Mouse (Mus musculus) urinary bladder, postnatal 10 days (tissue): ENCODE results near the gene Luc7l.
A peak's percentile ranks its signal among the peaks of the same experiment; 100 is the strongest.

Experiments used
- DNase-seq: peaks from one replicate; pipeline ENCODE4 v3.0.0; 2022; ENCODE audit warnings: low spot score

The Luc7l gene

DNA sequence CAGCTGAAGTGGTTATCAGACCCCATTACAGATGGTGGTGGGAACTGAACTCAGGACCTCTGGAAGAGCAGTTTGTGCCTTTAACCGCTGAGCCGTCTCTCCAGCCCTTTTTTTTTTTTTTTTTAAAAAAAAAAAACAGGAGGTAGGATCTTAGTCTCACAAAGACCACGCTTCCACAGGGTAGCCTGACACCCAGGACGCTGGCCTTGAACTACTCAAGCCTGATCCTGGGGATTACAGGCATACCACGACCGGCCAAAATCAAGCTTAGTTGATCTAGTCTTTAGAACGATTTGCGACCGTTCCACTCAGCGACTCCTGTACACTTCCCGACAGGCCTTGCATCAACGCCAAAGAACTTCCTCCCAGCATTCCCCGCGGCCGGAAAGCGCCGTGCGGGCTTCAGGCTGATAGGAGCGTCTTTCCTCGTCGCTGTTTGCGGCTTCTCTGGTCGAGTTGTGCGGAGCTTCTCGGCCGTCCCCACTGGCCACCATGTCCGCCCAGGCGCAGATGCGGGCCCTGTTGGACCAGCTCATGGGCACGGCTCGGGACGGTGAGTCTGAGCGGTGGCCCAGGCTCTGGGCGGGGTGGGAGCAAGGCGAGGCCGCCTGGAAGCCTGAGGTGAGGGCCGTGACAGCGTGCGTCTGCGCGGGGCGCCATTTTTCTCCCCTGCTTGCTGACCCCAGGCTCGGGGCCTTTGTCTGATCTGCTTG, at the start of gene Luc7l:
Gene Luc7l, plus strand, starts transcription at position 358 of the 713 bp plus-strand sequence.
- peak; percentile 69 for DNase-seq

DNA sequence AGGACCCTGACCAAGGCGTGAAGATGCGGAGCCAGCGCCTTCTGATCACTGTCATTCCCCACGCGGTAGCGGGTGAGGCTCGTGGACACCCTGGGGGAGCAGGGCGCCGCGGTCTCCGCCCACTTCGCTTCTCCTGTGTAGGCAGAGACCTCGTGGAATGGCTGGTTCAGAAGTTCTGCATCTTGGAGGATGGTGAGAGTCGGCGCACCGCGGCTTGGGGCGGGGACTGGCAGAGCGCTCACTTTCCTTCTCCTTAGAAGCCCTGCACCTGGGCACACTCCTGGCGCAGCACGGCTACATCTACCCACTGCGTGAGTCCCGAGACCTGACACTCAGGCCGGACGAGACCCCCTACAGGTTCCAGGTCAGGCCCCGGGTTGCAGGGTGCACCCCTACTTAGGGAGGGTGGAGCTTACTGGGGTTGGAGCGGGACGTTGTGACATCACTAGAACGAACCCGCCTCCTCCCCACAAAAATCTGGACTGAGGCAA, 49.3 kb upstream of the Luc7l start:
- no peak for DNase-seq

DNA sequence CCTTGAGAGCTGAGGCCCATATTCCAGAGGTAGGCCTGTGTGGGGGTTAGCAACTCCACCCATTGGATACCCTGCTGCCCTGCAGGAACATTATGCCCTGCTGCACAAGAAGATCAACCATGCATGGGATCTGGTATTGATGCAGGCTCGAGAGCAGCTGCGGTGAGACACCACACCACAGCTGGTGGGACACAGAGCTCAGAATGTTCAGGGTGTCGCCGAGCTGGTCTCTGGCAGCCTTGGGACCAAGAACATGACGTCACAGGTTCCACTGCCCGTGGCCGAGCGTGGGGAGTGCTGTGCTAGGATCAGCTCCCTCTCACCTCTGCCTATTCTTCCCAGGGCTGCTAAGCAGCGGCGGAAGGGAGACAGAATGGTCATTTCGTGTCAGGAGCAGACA, 47.9 kb upstream of the Luc7l start:
- DNase-seq = no peak

DNA sequence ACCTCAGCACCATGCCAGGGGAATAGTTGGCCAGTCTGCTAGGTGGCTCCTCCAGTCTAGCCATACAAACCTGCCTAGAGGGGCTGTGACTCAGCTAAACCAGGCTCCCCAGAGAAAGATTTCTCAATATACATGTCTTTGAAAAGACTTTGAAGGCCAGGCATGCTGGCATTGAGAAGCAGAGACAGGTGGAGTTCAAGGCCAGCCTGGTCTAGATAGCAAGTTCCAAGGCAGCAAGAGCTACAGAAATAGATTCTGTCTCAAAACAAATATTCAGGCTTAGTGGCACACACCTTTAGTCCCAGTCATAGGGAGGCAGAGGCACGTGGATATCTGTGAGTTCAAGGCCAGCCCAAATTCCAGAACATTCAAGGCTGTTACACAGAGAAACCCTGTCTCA, 46.3 kb upstream of the Luc7l start:
- no peak for DNase-seq

DNA sequence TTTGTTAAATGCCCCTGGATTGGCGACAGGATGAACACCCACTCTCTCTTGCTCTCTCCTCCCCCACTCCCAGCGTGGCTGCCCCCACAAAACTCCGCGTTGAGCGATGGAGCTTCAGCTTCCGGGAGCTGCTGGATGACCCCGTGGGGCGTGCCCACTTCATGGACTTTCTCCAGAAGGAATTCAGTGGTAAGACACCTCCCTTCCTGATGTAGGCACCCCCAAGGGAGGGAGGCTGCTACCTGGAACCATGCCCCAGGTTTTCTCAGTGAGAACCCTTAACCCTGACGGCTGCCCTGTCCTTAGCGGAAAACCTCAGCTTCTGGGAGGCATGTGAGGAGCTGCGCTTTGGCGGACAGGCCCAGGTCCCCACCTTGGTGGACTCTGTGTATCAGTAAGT, 45.0 kb upstream of the Luc7l start, which contains the start of gene Arhgdig:
Gene Arhgdig, minus strand, starts transcription at position 101 of the 400 bp plus-strand sequence.
- no peak for DNase-seq

DNA sequence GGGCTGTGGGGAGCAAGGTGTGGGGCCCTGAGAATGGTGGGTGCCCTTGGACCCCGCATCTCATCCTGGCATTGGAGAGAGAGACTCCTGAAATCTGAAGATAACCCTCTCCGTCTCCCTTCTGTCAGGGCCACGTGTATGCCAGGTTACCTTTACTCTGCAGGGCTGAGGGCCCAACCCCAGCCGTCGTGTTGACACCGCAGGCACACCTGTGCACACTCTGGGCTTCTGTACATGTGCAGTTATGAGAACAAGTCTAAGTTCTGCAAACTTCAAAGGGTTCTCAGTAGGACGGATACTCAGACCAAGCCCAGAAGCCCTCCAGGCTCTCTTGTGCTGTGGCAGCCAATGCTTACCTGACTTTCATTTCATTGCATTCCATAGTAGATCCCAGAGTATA, 40.5 kb upstream of the Luc7l start:
- DNase-seq = no peak

DNA sequence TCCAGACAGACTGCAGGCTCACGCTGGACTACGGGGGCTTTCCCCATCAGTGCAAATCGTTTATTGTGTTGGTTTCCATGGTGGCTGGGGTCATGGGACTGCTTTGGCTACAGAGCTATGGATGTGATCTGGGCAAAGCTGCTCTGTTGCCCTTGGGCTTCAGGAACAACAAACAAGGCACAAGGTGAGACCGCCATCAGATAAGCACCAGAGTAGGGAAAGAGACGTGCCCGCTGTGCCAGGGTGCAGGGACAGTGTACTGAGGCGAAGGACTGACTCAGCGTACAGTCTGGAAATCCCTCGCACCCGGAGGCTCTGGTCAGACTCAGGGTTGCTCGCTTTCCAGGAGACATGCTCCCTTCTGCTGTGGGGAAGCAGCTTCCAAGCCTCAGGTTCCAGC, 40.0 kb upstream of the Luc7l start:
- DNase-seq = no peak

DNA sequence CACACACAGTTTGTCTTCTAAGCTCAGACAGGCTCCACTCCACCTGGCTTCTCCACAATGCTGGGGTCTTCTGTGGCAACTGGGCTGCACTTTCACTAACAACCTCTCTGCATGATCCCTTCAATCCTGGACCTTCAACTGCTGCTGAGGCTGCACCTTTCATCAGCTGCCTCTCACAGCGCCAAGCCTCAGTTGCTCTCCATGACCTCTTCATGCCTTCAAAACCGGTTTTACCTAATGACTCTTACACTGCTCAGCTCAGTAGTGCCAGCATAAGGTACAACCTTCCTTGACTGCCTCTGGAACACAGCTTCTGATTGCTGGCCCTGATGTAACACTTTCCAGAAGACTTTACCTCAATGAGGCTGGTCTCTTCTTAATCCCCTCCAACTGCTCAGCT, 31.2 kb upstream of the Luc7l start:
- no peak for DNase-seq

DNA sequence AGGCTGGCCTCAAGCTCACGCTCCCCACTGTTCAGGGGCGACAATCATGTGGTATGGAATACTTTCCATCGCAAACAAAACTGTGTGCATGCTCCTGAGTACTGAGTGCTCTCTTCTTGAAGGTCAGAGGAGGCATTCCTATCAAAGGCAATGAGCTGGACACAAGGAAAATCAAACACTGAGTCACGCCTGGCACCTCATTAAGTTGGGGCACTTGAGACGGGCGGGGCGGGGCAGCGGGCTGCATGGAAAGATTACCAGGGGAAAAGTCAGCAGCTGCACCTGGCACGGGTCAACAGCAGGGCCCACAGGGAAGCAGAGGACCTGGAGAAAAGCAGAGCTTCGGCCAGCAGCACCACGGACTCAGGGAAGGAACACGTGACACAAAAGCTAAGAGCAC, 27.5 kb upstream of the Luc7l start:
- DNase-seq = no peak

DNA sequence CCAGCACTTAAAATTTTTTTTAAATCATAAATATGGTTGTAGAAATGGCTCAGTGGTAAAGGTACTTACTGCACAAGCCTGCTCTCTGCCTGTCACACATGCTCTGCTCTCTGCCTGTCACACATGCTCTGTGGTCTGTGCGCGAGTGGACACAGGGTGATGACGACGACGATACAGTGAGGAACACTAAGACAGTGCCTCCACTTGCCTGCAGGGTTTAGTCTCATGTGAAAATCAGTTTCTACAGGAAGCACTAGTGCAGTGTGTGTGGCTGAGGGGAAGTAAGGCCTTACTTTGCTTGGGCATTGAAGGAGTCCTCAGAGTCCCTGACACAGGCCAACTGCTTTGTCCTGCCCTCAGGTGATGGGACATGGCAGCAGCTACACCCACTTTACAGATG, 22.9 kb upstream of the Luc7l start:
- no peak for DNase-seq

DNA sequence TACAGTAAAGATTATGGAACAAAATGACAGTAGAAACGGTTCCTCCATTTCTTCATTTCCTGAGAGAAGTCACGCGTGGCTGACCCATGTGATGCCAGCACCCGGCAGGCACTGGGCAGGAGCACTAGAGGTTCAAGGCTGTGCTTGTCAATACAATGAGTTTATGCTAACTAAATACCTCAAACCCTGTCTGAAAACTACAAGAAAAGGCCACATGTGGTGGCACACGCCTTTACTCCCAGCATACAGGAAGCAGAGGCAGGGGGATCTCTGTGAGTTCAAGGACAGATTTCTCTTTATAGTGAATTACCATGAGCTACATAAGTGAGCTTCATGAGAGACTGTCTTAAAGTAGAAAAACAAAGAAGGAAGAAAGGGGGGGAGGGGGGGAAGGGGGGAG, 21.5 kb upstream of the Luc7l start:
- no peak for DNase-seq

DNA sequence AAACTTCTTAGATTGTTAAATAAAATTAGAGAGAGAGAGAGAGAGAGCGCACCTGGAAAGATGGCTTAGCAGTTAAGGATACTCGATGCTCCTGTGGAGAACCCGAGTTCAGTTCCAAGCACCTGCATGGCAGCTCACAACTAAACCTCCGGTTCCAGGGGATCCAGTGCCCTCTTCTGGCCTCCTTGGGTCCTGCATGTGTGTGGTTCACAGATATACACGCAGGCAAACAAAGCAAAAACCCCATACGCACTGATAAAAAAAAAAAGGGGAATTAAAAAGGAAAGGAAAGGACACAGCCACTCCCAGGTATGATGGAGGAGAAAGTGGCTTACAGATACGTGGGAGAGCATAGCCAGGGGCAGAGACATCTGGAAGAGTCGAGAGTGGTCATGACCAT, 19.8 kb upstream of the Luc7l start:
- no peak for DNase-seq

DNA sequence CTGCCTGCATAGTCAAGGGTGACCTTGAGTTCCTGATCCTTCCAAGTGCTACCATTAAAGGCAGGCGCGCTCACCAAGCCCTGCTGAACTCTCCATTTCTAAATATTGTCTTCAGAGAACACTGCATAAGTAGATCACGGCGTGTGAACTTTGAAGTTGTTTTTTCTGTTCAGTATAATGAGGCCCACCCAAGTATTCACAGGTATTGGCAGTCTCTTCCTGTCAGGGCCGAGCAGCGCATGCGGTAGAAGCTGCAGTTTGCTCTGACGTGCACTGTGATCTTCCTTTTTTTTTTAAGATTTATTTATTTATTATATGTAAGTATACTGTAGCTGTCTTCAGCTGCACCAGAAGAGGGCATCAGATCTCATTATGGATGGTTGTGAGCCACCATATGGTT, 18.3 kb upstream of the Luc7l start:
- no peak for DNase-seq

DNA sequence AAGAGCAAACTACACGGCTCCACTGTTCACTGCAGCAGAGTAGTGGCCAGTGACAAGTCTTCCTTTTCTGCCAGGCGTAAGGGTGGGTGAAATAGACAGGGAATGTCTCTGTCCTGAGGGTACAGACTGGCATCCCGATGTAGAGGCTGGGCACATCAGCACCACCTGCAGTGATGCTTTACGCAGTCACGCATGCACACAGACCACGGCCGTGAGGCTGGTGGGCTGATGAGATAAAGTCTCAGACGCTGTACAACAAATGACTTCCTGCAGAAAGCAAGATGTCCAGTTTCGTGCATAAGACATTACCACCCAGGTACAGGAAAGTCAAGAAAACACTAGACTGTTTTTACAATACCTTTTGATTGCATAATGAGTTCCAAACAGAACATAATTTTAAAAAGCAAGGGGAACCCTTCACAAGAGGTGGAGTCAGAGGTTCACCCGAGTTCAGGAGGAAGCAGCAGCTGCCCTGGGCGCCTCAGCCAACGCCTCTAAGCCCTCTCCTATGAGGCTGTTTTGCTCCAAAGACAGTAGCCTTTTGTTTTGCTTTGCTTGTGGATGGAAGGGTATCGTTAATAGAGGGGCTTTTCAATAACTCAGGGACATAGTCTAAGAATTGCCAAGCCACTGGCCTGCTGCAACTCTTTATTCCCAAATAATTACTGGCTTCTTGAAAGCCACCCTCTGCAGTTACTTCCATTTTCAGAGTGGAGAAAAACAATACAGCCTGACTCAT, 17.4 kb upstream of the Luc7l start:
- DNase-seq = no peak

DNA sequence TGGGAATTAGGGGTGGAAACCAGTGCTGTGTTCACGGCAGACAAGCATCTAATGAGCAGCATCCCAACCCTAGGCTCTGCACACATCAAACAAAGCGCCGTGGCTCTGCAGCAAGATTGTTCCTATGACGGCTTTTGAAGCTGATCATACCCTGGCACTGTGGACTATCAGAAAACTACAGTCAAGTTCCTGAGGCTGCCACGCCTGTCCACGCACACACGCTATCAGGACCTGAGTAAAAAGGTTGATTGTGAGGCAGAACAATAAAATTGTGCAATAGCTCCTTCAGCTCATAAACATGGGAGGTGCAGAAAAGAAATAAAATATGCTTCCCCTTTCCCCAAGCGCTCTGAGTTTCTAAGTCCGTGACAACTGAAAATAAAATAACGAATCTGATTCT, 15.0 kb upstream of the Luc7l start:
- no peak for DNase-seq

DNA sequence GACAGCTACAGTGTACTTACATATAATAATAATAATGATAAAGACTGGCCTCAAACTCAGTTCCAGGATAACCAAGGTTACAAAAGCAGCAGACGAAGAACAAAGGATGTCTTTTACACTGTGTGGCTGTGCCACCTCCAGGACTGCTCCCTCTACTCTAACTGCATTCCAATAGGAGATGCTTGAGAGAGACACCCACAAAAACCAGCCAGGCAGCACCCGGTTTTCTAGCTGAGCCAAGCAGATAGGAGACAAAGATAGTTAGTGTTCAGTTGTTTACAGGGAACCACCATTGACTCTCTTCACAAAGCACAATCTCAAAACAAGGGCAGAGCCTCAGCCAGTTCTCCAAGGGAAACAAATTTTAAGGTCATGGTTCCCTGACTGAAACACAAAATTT, 13.1 kb upstream of the Luc7l start:
- no peak for DNase-seq

DNA sequence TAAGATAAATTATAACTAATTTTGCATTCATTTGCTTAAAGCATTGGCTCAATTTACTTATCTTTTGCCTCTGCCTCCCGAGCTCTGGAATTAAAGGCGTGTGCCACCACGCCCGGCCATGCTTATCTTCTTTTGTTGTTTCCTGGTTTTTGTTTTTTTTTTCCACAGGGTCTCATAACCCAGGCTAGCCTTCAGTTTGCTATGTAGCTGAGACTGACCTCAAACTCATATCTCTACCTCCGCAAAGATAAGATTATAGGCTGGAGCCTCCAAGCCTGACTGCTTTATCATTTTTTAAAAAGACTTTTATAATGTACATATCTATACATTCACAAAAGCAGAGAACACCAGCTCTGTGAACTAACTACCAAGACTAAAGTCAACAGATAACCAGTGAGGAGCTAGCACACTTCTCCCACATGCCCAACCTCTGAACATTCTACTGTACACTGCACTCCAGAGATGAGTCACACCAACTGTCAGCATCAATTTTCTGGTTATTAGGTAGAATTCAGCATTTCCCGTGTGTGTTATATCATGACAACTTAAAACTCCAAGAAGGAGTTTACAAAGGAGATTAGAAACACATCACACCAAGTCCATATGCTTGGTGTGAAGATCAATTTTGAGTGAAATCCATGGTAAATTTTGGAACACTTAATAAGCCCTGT, 12.4 kb upstream of the Luc7l start:
- DNase-seq = no peak

DNA sequence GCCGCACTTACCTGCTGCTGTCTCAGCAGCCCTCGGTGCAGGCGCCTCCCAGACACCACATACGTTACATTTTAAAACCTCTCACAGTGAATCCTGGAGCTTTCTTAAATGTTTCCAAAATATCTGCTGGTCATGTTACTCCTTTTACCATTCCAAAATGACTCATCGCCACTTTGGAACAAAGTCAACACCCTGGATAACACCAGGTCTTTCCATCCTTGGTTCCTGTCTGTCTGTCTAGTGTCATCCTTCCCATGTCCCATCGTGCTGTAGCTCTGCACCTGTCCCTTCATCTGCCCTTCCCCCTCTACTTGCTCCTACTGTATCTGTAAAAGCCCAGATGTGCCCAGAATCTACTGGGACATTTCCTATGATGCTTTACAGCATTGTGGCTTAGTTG, 11.7 kb upstream of the Luc7l start:
- DNase-seq = no peak

DNA sequence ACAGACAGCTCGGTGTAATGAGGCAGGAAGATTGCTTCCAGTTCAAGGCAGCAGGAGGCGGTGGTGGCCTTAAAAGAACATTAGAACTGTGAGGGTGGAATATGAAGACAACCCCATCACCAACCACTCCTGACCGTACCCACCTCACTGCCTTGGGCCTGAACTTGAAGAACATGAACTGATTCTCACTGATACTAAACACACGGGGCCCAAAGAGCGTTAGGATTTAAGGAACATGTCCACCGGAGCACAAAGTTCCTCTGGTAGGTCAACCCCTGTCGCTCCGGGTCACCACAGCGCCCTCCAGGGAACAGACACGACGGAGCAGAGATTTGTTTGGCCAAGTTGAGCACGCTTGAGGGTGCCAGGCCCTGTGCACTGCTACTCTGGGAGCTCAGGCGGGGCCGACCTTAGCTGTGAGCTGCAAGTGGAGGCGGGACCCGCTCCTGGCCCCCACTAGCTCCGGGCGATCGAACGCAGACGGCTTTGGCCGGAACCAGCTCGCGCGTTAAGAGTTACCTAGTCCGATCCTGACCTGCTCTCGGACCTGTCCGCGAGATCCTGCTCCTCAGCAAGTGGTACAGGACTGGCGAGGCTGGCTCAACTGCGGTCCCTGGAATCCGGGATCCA, 9.1 kb upstream of the Luc7l start:
- DNase-seq = peak; percentile 33

DNA sequence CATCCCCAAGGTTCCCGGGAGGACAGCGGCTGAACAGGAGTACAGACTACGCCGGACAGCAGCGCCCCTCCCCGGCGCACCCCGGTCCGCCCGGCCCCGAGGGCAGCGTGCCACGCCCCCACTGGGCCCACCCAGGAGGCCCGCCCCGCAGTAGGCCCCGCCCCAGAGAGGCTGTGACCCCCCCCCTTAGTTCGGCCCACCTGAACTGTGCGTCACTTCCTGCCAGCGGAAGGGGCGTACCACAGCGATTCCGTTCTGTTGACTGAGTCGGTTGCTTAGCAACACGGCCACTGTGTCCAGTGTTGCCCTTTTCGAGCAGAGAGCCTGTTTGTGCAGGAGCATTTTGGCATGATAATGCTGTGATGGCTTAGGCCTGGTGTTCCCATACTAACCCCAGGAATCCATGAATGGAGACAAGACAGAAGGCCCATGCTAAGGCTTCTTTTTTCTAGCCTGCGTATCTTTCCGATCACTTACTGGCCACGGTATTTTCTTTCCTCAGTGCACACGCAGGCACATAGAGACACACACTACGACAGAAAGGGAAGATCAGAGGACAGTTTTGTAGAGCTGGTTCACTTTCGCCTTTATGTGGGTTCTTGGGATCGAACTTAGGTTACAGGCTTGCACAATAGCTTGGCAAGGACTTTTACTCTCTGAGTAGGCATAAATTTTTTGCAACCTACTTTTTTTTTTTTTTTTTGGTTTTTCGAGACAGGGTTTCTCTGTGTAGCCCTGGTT, 8.4 kb upstream of the Luc7l start, which contains the start of gene Fam234a:
Gene Fam234a, minus strand, starts transcription at position 142 of the 741 bp plus-strand sequence.
- peak; percentile 83 for DNase-seq

DNA sequence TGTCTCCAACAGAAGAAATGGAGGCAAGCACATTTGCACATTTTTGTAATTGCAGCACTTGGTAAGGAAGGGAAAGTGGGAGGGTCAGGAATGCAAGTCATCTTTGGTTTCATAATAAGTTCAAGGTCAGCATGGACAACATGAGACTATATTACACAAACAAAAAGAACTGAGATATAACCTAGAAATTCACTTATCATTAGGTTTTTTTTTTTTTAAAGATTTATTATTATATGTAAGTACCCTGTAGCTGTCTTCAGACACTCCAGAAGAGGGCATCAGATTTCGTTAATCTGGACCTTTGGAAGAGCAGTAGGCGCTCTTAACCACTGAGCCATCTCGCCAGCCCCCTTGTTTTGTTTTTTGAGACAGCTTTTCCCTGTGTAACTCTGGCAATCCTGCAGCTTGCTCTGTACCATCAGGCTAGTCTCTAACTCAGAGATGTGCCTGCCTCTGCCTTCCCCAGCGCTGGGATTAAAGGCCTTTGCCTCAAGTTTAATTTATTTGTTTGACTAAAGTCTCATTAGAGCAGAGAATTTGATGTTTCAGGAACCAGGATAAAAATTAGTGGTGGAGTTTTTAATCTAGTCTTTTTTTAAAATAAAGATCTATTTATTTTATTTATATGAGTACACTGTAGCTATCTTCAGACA, 684 bp upstream of the Luc7l start:
- no peak for DNase-seq
